Mouse (Mus musculus): Measurements from ENCODE around the gene Rab3a.

Gene Rab3a

GRCm38 (mm10) chr8:70774740-70775139 lies 20.3 kb downstream of the Rab3a start:
- DNase-seq (ENCODE audit: low spot score), result no peak

- no peak for DNase-seq (ENCODE audit: low spot score)
Observed at GRCm38 (mm10) chr8:70775227-70775626, 20.7 kb downstream of the Rab3a start.

- no peak for DNase-seq (ENCODE audit: low spot score)
Observed at GRCm38 (mm10) chr8:70775851-70776495, 21.5 kb downstream of the Rab3a start.

- DNase-seq (ENCODE audit: low spot score), result peak; percentile 94
Observed at GRCm38 (mm10) chr8:70776496-70777444, 22.3 kb downstream of the Rab3a start, which contains the start of gene Pik3r2. TSS of gene Pik3r2 (minus strand) at chr8:70776713.

GRCm38 (mm10) chr8:70780093-70780492 lies 25.6 kb downstream of the Rab3a start:
- DNase-seq (ENCODE audit: low spot score), result no peak

GRCm38 (mm10) chr8:70786291-70787050 lies 32.0 kb downstream of the Rab3a start:
- no peak for DNase-seq (ENCODE audit: low spot score)

GRCm38 (mm10) chr8:70787051-70787445 lies 32.6 kb downstream of the Rab3a start:
- no peak for DNase-seq (ENCODE audit: low spot score)

GRCm38 (mm10) chr8:70787941-70788667 lies 33.6 kb downstream of the Rab3a start:
- DNase-seq (ENCODE audit: low spot score), result no peak

- DNase-seq (ENCODE audit: low spot score), result no peak
Observed at GRCm38 (mm10) chr8:70789046-70789445, 34.6 kb downstream of the Rab3a start.

GRCm38 (mm10) chr8:70790846-70791245 lies 36.4 kb downstream of the Rab3a start:
- DNase-seq (ENCODE audit: low spot score), result no peak

- no peak for DNase-seq (ENCODE audit: low spot score)
Observed at GRCm38 (mm10) chr8:70791294-70791701, 36.8 kb downstream of the Rab3a start.

- DNase-seq (ENCODE audit: low spot score), result peak; percentile 92
Observed at GRCm38 (mm10) chr8:70791975-70792691, 37.7 kb downstream of the Rab3a start.

- no peak for DNase-seq (ENCODE audit: low spot score)
Observed at GRCm38 (mm10) chr8:70792700-70793099, 38.2 kb downstream of the Rab3a start.

GRCm38 (mm10) chr8:70794215-70794614 lies 39.7 kb downstream of the Rab3a start:
- DNase-seq (ENCODE audit: low spot score), result no peak

- no peak for DNase-seq (ENCODE audit: low spot score)
Observed at GRCm38 (mm10) chr8:70795370-70795769, 40.9 kb downstream of the Rab3a start.

GRCm38 (mm10) chr8:70796403-70797080 lies 42.1 kb downstream of the Rab3a start:
- DNase-seq (ENCODE audit: low spot score), result no peak

GRCm38 (mm10) chr8:70797081-70798070 lies 42.9 kb downstream of the Rab3a start:
- DNase-seq (ENCODE audit: low spot score), result no peak

GRCm38 (mm10) chr8:70798281-70798680 lies 43.8 kb downstream of the Rab3a start:
- no peak for DNase-seq (ENCODE audit: low spot score)

GRCm38 (mm10) chr8:70800648-70801047 lies 46.2 kb downstream of the Rab3a start:
- no peak for DNase-seq (ENCODE audit: low spot score)
